ENCODE assay signal across 8 mouse cellular contexts in genomic region chr6:67535777-67536054, GRCm38 (mm10). TPM values are rescaled to one million over a fixed set of nuclear protein-coding genes. Genes with fewer than 3 reads are reported as not detected.
DNase-seq lines count a peak whose midpoint lies in the region; ATAC-seq and TF ChIP-seq lines count a peak whose summit lies in the region.

Tacstd2 (minus strand) TSS chr6:67535796.

- H3K36me3 ChIP-seq in spleen, adult 2 months (ENCODE audit: control insufficient read depth, insufficient read depth, low read length), result no peaks in the 10 kb centered on the region
- no peaks in the 10 kb centered on the region for H3K36me3 ChIP-seq in hindbrain, embryonic 16.5 days (ENCODE audit: control insufficient read depth, insufficient read depth, low read length)
- H3K36me3 ChIP-seq in liver, postnatal 0 days (replicated peaks; ENCODE audit: insufficient read depth, low read length), result no peaks in the 10 kb centered on the region
- no peaks in the 10 kb centered on the region for H3K36me3 ChIP-seq in stomach, embryonic 15.5 days

- H3K9ac ChIP-seq in hindbrain, embryonic 16.5 days (ENCODE audit: low read depth, low read length), result peak within 1 kb of the TSS; percentile 65
- H3K9ac ChIP-seq in liver, postnatal 0 days (replicated peaks), result no peak within 1 kb of the TSS
- no peak within 1 kb of the TSS for H3K9ac ChIP-seq in stomach, embryonic 15.5 days

- no peak for ATAC-seq in hindbrain, embryonic 16.5 days
- ATAC-seq in liver, postnatal 0 days, result no peak
- ATAC-seq in stomach, embryonic 15.5 days (ENCODE audit: insufficient read depth, low FRiP score, low read depth), result peak; percentile 82

- peak within 1 kb of the TSS; percentile 45 for H3K4me3 ChIP-seq in spleen, adult 2 months (ENCODE audit: extremely low read depth, insufficient read depth, insufficient read length)
- H3K4me3 ChIP-seq in hindbrain, embryonic 16.5 days (ENCODE audit: low read length), result peak within 1 kb of the TSS; percentile 58
- H3K4me3 ChIP-seq in liver, postnatal 0 days (ENCODE audit: low read depth, low read length), result peak within 1 kb of the TSS; percentile 32
- peak within 1 kb of the TSS; percentile 44 for H3K4me3 ChIP-seq in stomach, embryonic 15.5 days (replicated peaks)

- no peak for TF ChIP-seq EP300 in liver, postnatal 0 days (IDR thresholded peaks at IDR 0.05; ENCODE audit: low read depth)

- intact Hi-C loops in gastrocnemius, postnatal 14 days (cut with DNase I; ENCODE audit: low total_unique reads), result no loop called here

- peak within 1 kb of the TSS; percentile 87 for H3K4me2 ChIP-seq in hindbrain, embryonic 16.5 days (ENCODE audit: low read length)
- peak within 1 kb of the TSS; percentile 59 for H3K4me2 ChIP-seq in liver, postnatal 0 days (ENCODE audit: low read depth, low read length)
- H3K4me2 ChIP-seq in stomach, embryonic 15.5 days, result peak within 1 kb of the TSS; percentile 75

- 0 out of 2 replicates have a peak within 1 kb of the TSS, but pooled peaks have one; percentile 4 for H3K27ac ChIP-seq in spleen, adult 2 months (ENCODE audit: insufficient read depth, low read length)
- no peak within 1 kb of the TSS for H3K27ac ChIP-seq in hindbrain, embryonic 16.5 days (ENCODE audit: low read depth, low read length)
- H3K27ac ChIP-seq in liver, postnatal 0 days (ENCODE audit: low read depth), result no peak within 1 kb of the TSS
- no peak within 1 kb of the TSS; the same call in 1 of the 2 replicates for H3K27ac ChIP-seq in stomach, embryonic 15.5 days

- no peak for TF ChIP-seq POLR2A in spleen, adult 2 months (IDR thresholded peaks at IDR 0.05; ENCODE audit: low read depth, low read length)

- WGBS in spleen, adult 2 months, result 29% methylated on average over 8 of the region's 8 CpGs
- 3% methylated on average over 8 of the region's 8 CpGs for WGBS in hindbrain, embryonic 16.5 days
- 8% methylated on average over 8 of the region's 8 CpGs for WGBS in liver, postnatal 0 days (ENCODE audit: insufficient replicate concordance)
- 3% methylated on average over 8 of the region's 8 CpGs for WGBS in stomach, embryonic 15.5 days

- DNase-seq in spleen, adult 2 months (ENCODE audit: low read depth in 1 of 2, low spot score in 2 of 2), result no peak
- no peak for DNase-seq in spleen, postnatal 4 days (ENCODE audit: low spot score in 2 of 2)
- no peak for DNase-seq in liver, postnatal 0 days
- DNase-seq in thymus, postnatal 36 days, result no peak
- no peak for DNase-seq in frontal cortex, postnatal 25 days (ENCODE audit: low spot score in 2 of 2)
- DNase-seq in gastrocnemius, postnatal 14 days, result no peak

- H3K4me1 ChIP-seq in spleen, adult 2 months (ENCODE audit: control insufficient read depth, insufficient read depth, insufficient read length), result peaks cover 12% of the 10 kb centered on the region
- peaks cover 13% of the 10 kb centered on the region for H3K4me1 ChIP-seq in hindbrain, embryonic 16.5 days (ENCODE audit: control insufficient read depth, insufficient read depth, low read depth, low read length)
- 0 out of 2 replicates have a peak, but pooled peaks cover 4% of the 10 kb centered on the region for H3K4me1 ChIP-seq in liver, postnatal 0 days (ENCODE audit: insufficient read depth)
- H3K4me1 ChIP-seq in stomach, embryonic 15.5 days, result peaks cover 4% of the 10 kb centered on the region; the same call in 1 of the 2 replicates

- TF ChIP-seq CTCF in spleen, adult 2 months (IDR thresholded peaks at IDR 0.05; ENCODE audit: extremely low read depth, insufficient read depth, insufficient read length, insufficient replicate concordance), result no peak
- no peak for TF ChIP-seq CTCF in liver, postnatal 0 days (IDR thresholded peaks at IDR 0.05; ENCODE audit: low read depth)

- no peaks in the 10 kb centered on the region for H3K9me3 ChIP-seq in hindbrain, embryonic 16.5 days (ENCODE audit: control insufficient read depth, low read length)
- no peaks in the 10 kb centered on the region for H3K9me3 ChIP-seq in liver, postnatal 0 days (ENCODE audit: low read length)
- H3K9me3 ChIP-seq in stomach, embryonic 15.5 days, result no peaks in the 10 kb centered on the region

- H3K27me3 ChIP-seq in spleen, adult 2 months (ENCODE audit: control insufficient read depth, insufficient read depth, low read length), result peaks cover 18% of the 10 kb centered on the region
- peaks cover 39% of the 10 kb centered on the region for H3K27me3 ChIP-seq in hindbrain, embryonic 16.5 days (replicated peaks; ENCODE audit: control insufficient read depth, insufficient read depth, low read length)
- peaks cover 46% of the 10 kb centered on the region for H3K27me3 ChIP-seq in liver, postnatal 0 days (ENCODE audit: insufficient read depth, low read length)
- peaks cover 35% of the 10 kb centered on the region for H3K27me3 ChIP-seq in stomach, embryonic 15.5 days (replicated peaks)

RNA-seq across cellular contexts. Expression of gene Tacstd2, which starts in this region (rescaled TPM):
- polyA plus RNA-seq in spleen, adult 2 months (2012; rRNA removed), result 2.7 and 3.7 TPM in 2 replicates
- polyA plus RNA-seq in hindbrain, embryonic 16.5 days (2015; fragmentation: Nextera tagmentation; extraction: Ambion mirVana), result 2.1 and 2.8 TPM in 2 replicates
- 0.47 and 0.67 TPM in 2 replicates for polyA plus RNA-seq in liver, postnatal 0 days (2015; fragmentation: Nextera tagmentation; extraction: Ambion mirVana)
- 63.6 and 94.7 TPM in 2 replicates for polyA plus RNA-seq in stomach, embryonic 15.5 days (2015; fragmentation: Nextera tagmentation; extraction: Ambion mirVana)
- total RNA-seq in gastrocnemius, postnatal 14 days (2021), result not detected

Comparison
In these comparisons a context has a peak if more than half of its experiments do, and no peak if none do; other contexts are left out.
1. RNA of gene Tacstd2 (polyA plus RNA-seq): 63.6 to 94.7 TPM in stomach, embryonic 15.5 days; 2.1 to 2.8 TPM in hindbrain, embryonic 16.5 days, 2.7 to 3.7 TPM in spleen, adult 2 months and 0.47 to 0.67 TPM in liver, postnatal 0 days; every median in the first group is over 10 times any median in the second.
2. Peak in every context shown above with its lines, with median percentiles within 50 percentile points of each other: H3K4me3 ChIP-seq and H3K4me2 ChIP-seq.